In genomic region chr9:96353121-96353769, GRCm38 (mm10) we compare ENCODE assay signal across 16 mouse cellular contexts. TPM values are rescaled to one million over a fixed set of nuclear protein-coding genes. Genes with fewer than 3 reads are reported as not detected.
DNase-seq lines count a peak whose midpoint lies in the region; ATAC-seq and TF ChIP-seq lines count a peak whose summit lies in the region.
"Had no signal": no experiment of that assay in that cellular context is flagged by ENCODE, and none has a peak within 500 bp of the region (broad histone marks: within the 10 kb centered on the region; RNA-seq: fewer than 3 reads in every experiment).

No protein-coding gene starts in this region.

- no peak for ATAC-seq in heart, embryonic 11.5 days (replicated peaks; ENCODE audit: insufficient number of reproducible peaks, low FRiP score, low TSS enrichment)
- ATAC-seq: forebrain, embryonic 14.5 days had no signal

- no peak overlapping the region for H3K9ac ChIP-seq in heart, embryonic 11.5 days (ENCODE audit: low read depth, low read length)
- H3K9ac ChIP-seq: kidney, embryonic 15.5 days; limb, embryonic 13.5 days; midbrain, embryonic 12.5 days had no signal

- 71% methylated on average over 12 of the region's 12 CpGs for WGBS in heart, embryonic 11.5 days (ENCODE audit: insufficient replicate concordance)
- 82% methylated on average over 12 of the region's 12 CpGs for WGBS in thymus, adult 2 months

- no peak overlapping the region for H3K4me3 ChIP-seq in heart, embryonic 11.5 days (ENCODE audit: low read depth, low read length)
- H3K4me3 ChIP-seq in thymus, adult 2 months (ENCODE audit: control insufficient read depth, insufficient read depth, low read length) = no peak overlapping the region
- H3K4me3 ChIP-seq: hindbrain, embryonic 10.5 days; kidney, embryonic 15.5 days; limb, embryonic 13.5 days; midbrain, embryonic 12.5 days; myocyte had no signal

- 0 out of 2 replicates have a peak overlapping the region, but pooled peaks have one; percentile 22 for H3K27ac ChIP-seq in heart, embryonic 11.5 days (ENCODE audit: low read depth, low read length)
- H3K27ac ChIP-seq in thymus, adult 2 months (ENCODE audit: control insufficient read depth, insufficient read depth, low read length) = peak overlapping the region; percentile 52; the same call in 1 of the 2 replicates
- H3K27ac ChIP-seq: hindbrain, embryonic 10.5 days; kidney, embryonic 15.5 days; limb, embryonic 13.5 days; midbrain, embryonic 12.5 days had no signal

- peaks cover 28% of the 10 kb centered on the region for H3K4me1 ChIP-seq in heart, embryonic 11.5 days (ENCODE audit: control insufficient read depth, insufficient read depth, low read length)
- H3K4me1 ChIP-seq in thymus, adult 2 months (replicated peaks; ENCODE audit: control insufficient read depth, insufficient read depth, low read length) = peaks cover 16% of the 10 kb centered on the region
- H3K4me1 ChIP-seq: midbrain, embryonic 12.5 days had no signal

- DNase-seq in heart, postnatal 4 days = no peak
- DNase-seq in A20 (ENCODE audit: low read depth, low spot score) (peak; percentile 85), liver (no peak)
- peak; percentile 70 for DNase-seq in T-cell, adult 2 months (ENCODE audit: low spot score)
- DNase-seq in thymus, adult 2 months = peak; percentile 45
- DNase-seq in yolk sac, embryonic 10.5 days (ENCODE audit: low spot score) = no peak
- DNase-seq: B cell, adult 2 months; right cerebral cortex, adult 18-20 months had no signal

- no peaks in the 10 kb centered on the region for H3K36me3 ChIP-seq in heart, embryonic 11.5 days (ENCODE audit: control insufficient read depth, insufficient read depth, low read length)
- no peaks in the 10 kb centered on the region for H3K36me3 ChIP-seq in thymus, adult 2 months (ENCODE audit: control insufficient read depth, insufficient read depth, low read length)

- H3K9me3 ChIP-seq in heart, embryonic 11.5 days (replicated peaks; ENCODE audit: control insufficient read depth, low read length) = no peaks in the 10 kb centered on the region
- H3K9me3 ChIP-seq: G1E; hindbrain, embryonic 10.5 days; kidney, embryonic 15.5 days; limb, embryonic 13.5 days; midbrain, embryonic 12.5 days had no signal

- no peak for TF ChIP-seq CTCF in thymus, adult 2 months (IDR thresholded peaks at IDR 0.05; ENCODE audit: borderline replicate concordance, control insufficient read depth, extremely low read depth, insufficient read depth, low read length, poor library complexity)

- no peak for TF ChIP-seq POLR2A in thymus, adult 2 months (IDR thresholded peaks at IDR 0.05; ENCODE audit: control insufficient read depth, extremely low read depth, insufficient read depth, low read length, poor library complexity)

- no peak overlapping the region for H3K4me2 ChIP-seq in heart, embryonic 11.5 days
- H3K4me2 ChIP-seq: kidney, embryonic 15.5 days; limb, embryonic 13.5 days; midbrain, embryonic 12.5 days had no signal

- no peaks in the 10 kb centered on the region for H3K27me3 ChIP-seq in heart, embryonic 11.5 days (ENCODE audit: control insufficient read depth, insufficient read depth, low read length)
- H3K27me3 ChIP-seq in thymus, adult 2 months (ENCODE audit: control insufficient read depth, insufficient read depth, low read length) = no peaks in the 10 kb centered on the region
- H3K27me3 ChIP-seq: kidney, embryonic 15.5 days; limb, embryonic 13.5 days; midbrain, embryonic 12.5 days had no signal

RNA-seq across cellular contexts. Expression of gene Atp1b3, which starts 11.0 kb away (rescaled TPM):
- polyA plus RNA-seq in heart, embryonic 11.5 days (2014; fragmentation: Nextera tagmentation; extraction: Ambion mirVana) = 149 and 177 TPM in 2 replicates
- 10 to 100 TPM; 77.6 to 81.1 TPM for total RNA-seq in heart, postnatal 4 days (2021)
- 78.5 and 117 TPM in 2 replicates for polyA plus RNA-seq in thymus, adult 2 months (2012; rRNA removed)

Comparison
In these comparisons a context has a peak if more than half of its experiments do, and no peak if none do; other contexts are left out.
1. DNase-seq: peak in A20 (single experiment), T-cell, adult 2 months (single experiment) and thymus, adult 2 months (single experiment); none in heart, postnatal 4 days (single experiment), yolk sac, embryonic 10.5 days (single experiment) and liver (single experiment).